Comparison of ENCODE assay signal across 14 mouse cellular contexts in the genomic region with DNA sequence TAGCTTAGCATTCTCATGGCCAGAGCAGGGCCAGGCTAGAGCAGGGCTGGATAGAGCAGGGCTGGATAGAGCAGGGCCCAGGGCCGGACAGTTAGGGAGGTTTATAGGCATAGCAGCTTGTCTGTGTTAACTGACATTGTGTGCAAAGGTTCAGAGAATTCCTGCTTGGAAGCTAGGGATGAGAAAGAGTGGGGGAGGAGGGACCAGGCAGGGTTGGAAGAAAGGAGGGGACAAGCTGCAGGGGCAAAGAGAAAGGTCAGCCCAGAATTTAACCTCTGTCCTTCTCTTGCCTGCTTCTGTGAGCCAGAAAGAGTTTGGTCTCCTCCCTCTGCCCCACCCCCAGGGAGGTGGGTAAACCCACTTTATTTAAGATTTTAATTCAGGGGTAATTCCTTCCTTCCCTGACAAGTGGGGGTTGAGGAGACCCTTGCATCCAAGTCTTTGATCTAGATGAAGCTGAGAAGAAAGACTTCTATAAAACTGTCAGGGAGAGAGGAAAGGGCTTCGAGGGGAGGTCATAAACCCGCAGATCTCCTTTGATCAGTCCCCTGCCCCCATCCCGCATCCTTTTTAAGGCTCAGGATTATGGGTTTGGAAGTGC.
DNase-seq lines count a peak whose midpoint lies in the region; ATAC-seq and TF ChIP-seq lines count a peak whose summit lies in the region.
"Had no signal": no experiment of that assay in that cellular context is flagged by ENCODE, and none has a peak within 500 bp of the region (broad histone marks: within the 10 kb centered on the region; RNA-seq: fewer than 3 reads in every experiment).

No protein-coding gene starts in this region.

- 6% methylated on average over 4 of the region's 4 CpGs for WGBS in hindbrain, embryonic 11.5 days
- 20% methylated on average over 4 of the region's 4 CpGs for whole genome bisulfite sequencing in hindbrain, postnatal 0 days
- 0% methylated on average over 4 of the region's 4 CpGs for WGBS in midbrain, embryonic 11.5 days
- 7% methylated on average over 4 of the region's 4 CpGs for WGBS in midbrain, embryonic 13.5 days

- no peaks in the 10 kb centered on the region for H3K27me3 ChIP-seq in hindbrain, embryonic 11.5 days (ENCODE audit: control insufficient read depth, insufficient read depth, low read length)
- H3K27me3 ChIP-seq in hindbrain, postnatal 0 days (ENCODE audit: insufficient read depth, low read length): no peaks in the 10 kb centered on the region
- H3K27me3 ChIP-seq in midbrain, embryonic 11.5 days (ENCODE audit: control insufficient read depth, insufficient read depth, low read length): 0 out of 2 replicates have a peak, but pooled peaks cover 1% of the 10 kb centered on the region
- H3K27me3 ChIP-seq in midbrain, embryonic 13.5 days: no peaks in the 10 kb centered on the region
- H3K27me3 ChIP-seq: neural tube, embryonic 13.5 days had no signal

- H3K36me3 ChIP-seq in hindbrain, embryonic 11.5 days (ENCODE audit: control insufficient read depth, insufficient read depth, low read length): no peaks in the 10 kb centered on the region
- no peaks in the 10 kb centered on the region for H3K36me3 ChIP-seq in hindbrain, postnatal 0 days (ENCODE audit: insufficient read depth, low read length)
- no peaks in the 10 kb centered on the region for H3K36me3 ChIP-seq in midbrain, embryonic 11.5 days (ENCODE audit: control insufficient read depth, insufficient read depth, low read length)
- no peaks in the 10 kb centered on the region for H3K36me3 ChIP-seq in midbrain, embryonic 13.5 days
- H3K36me3 ChIP-seq: neural tube, embryonic 13.5 days had no signal

- ATAC-seq in hindbrain, embryonic 11.5 days (ENCODE audit: low FRiP score): no peak
- no peak for ATAC-seq in hindbrain, postnatal 0 days
- 0 out of 2 replicates have a peak, but pooled peaks have one; percentile 14 for ATAC-seq in midbrain, embryonic 11.5 days (ENCODE audit: low FRiP score)
- no peak for ATAC-seq in midbrain, embryonic 13.5 days
- ATAC-seq in erythroblast, adult 5-6 weeks (replicated peaks; ENCODE audit: low FRiP score, poor library complexity, severe bottlenecking): no peak
- ATAC-seq: midbrain, embryonic 16.5 days had no signal

- no peak overlapping the region for H3K4me3 ChIP-seq in hindbrain, embryonic 11.5 days (ENCODE audit: low read depth, low read length)
- H3K4me3 ChIP-seq in hindbrain, postnatal 0 days (ENCODE audit: low read length): no peak overlapping the region
- no peak overlapping the region for H3K4me3 ChIP-seq in midbrain, embryonic 11.5 days (ENCODE audit: low read depth, low read length)
- H3K4me3 ChIP-seq in midbrain, embryonic 13.5 days (replicated peaks): no peak overlapping the region
- H3K4me3 ChIP-seq: neural tube, embryonic 13.5 days had no signal

- DNase-seq in hindbrain, embryonic 11.5 days (ENCODE audit: low spot score): no peak
- DNase-seq in hindbrain, postnatal 0 days (ENCODE audit: low spot score): no peak
- DNase-seq in midbrain, embryonic 11.5 days (ENCODE audit: low spot score, missing footprints): peak; percentile 86
- peak; percentile 86 for DNase-seq in embryo, embryonic 9.5 days (ENCODE audit: extremely low spot score)
- DNase-seq in yolk sac, embryonic 10.5 days (ENCODE audit: low spot score): peak; percentile 50
- DNase-seq: gastrocnemius, postnatal 14 days; heart, postnatal 4 days; kidney, adult 8-10 months; lung, postnatal 36 days; right cerebral cortex, adult 18-20 months had no signal

- H3K27ac ChIP-seq in hindbrain, embryonic 11.5 days (ENCODE audit: low read depth, low read length): 0 out of 2 replicates have a peak overlapping the region, but pooled peaks have one; percentile 17
- H3K27ac ChIP-seq in hindbrain, postnatal 0 days: no peak overlapping the region
- no peak overlapping the region for H3K27ac ChIP-seq in midbrain, embryonic 11.5 days (ENCODE audit: low read depth, low read length)
- H3K27ac ChIP-seq in midbrain, embryonic 13.5 days: no peak overlapping the region
- H3K27ac ChIP-seq: neural tube, embryonic 13.5 days had no signal

- 0 out of 2 replicates have a peak overlapping the region, but pooled peaks have one; percentile 19 for H3K9ac ChIP-seq in hindbrain, embryonic 11.5 days (ENCODE audit: low read depth, low read length)
- no peak overlapping the region for H3K9ac ChIP-seq in hindbrain, postnatal 0 days (replicated peaks; ENCODE audit: low read length)
- no peak overlapping the region for H3K9ac ChIP-seq in midbrain, embryonic 11.5 days (ENCODE audit: low read length)
- no peak overlapping the region for H3K9ac ChIP-seq in midbrain, embryonic 13.5 days (replicated peaks)
- H3K9ac ChIP-seq: neural tube, embryonic 13.5 days had no signal

- TF ChIP-seq CTCF in hindbrain, postnatal 0 days (IDR thresholded peaks at IDR 0.05; ENCODE audit: low read depth): no peak

- H3K4me1 ChIP-seq in hindbrain, embryonic 11.5 days (replicated peaks; ENCODE audit: control insufficient read depth, insufficient read depth, low read length): peaks cover 3% of the 10 kb centered on the region; the same call in 1 of the 2 replicates
- no peaks in the 10 kb centered on the region for H3K4me1 ChIP-seq in hindbrain, postnatal 0 days (ENCODE audit: insufficient read depth, low read length)
- peaks cover 17% of the 10 kb centered on the region for H3K4me1 ChIP-seq in midbrain, embryonic 11.5 days (ENCODE audit: control insufficient read depth, insufficient read depth, low read length)
- H3K4me1 ChIP-seq in midbrain, embryonic 13.5 days (replicated peaks): peaks cover 14% of the 10 kb centered on the region

- H3K4me2 ChIP-seq in hindbrain, embryonic 11.5 days (replicated peaks; ENCODE audit: low read depth, low read length): no peak overlapping the region
- no peak overlapping the region for H3K4me2 ChIP-seq in hindbrain, postnatal 0 days (ENCODE audit: low read depth, low read length)
- H3K4me2 ChIP-seq in midbrain, embryonic 11.5 days: no peak overlapping the region
- no peak overlapping the region for H3K4me2 ChIP-seq in midbrain, embryonic 13.5 days (replicated peaks)
- H3K4me2 ChIP-seq: neural tube, embryonic 13.5 days had no signal

- no peaks in the 10 kb centered on the region for H3K9me3 ChIP-seq in hindbrain, embryonic 11.5 days (ENCODE audit: control insufficient read depth, low read length)
- H3K9me3 ChIP-seq in hindbrain, postnatal 0 days (ENCODE audit: low read length): no peaks in the 10 kb centered on the region
- H3K9me3 ChIP-seq in midbrain, embryonic 11.5 days (ENCODE audit: control insufficient read depth, low read length): no peaks in the 10 kb centered on the region
- no peaks in the 10 kb centered on the region for H3K9me3 ChIP-seq in midbrain, embryonic 13.5 days
- H3K9me3 ChIP-seq: neural tube, embryonic 13.5 days had no signal

Comparison
In these comparisons a context has a peak if more than half of its experiments do, and no peak if none do; other contexts are left out.
1. DNase-seq: peak in midbrain, embryonic 11.5 days (single experiment), embryo, embryonic 9.5 days (single experiment) and yolk sac, embryonic 10.5 days (single experiment); none in hindbrain, embryonic 11.5 days (single experiment) and hindbrain, postnatal 0 days (single experiment).